Mouse (Mus musculus) lung, embryonic 14.5 days (tissue): ENCODE results near the gene Slc25a47. TPM values are rescaled to one million over a fixed set of nuclear protein-coding genes. Genes with fewer than 3 reads are reported as not detected.

Source experiments
- ATAC-seq: fragments of 200-750 bp; cut with Nextera tagmentation; 2 replicates; pipeline ENCODE4 v1.8.0; 2017; ENCODE audit warnings: mild to moderate bottlenecking, moderate TSS enrichment, moderate library complexity; ENCODE audit not compliant: insufficient read depth
- DNase-seq: peaks from one replicate; pipeline ENCODE4 v3.0.0-alpha.2; 2015
- H3K27ac ChIP-seq: fragments of 300-500 bp; sonication (generic); 2 replicates; pipeline ENCODE4 v1.5.1; 2014; ENCODE audit warnings: low read depth, mild to moderate bottlenecking, moderate library complexity
- H3K27me3 ChIP-seq: fragments of 300-500 bp; sonication (generic); 2 replicates; pipeline ENCODE4 v1.6.1; 2014; ENCODE audit warnings: low read length, control low read depth; ENCODE audit not compliant: insufficient read depth
- H3K36me3 ChIP-seq: fragments of 300-500 bp; sonication (generic); 2 replicates; pipeline ENCODE4 v1.6.1; 2014; ENCODE audit warnings: control low read depth; ENCODE audit not compliant: insufficient read depth
- H3K4me1 ChIP-seq: fragments of 300-500 bp; sonication (generic); 2 replicates; pipeline ENCODE4 v1.6.1; 2014; ENCODE audit warnings: antibody characterized with exemption, control low read depth; ENCODE audit not compliant: insufficient read depth
- H3K4me2 ChIP-seq: fragments of 300-500 bp; sonication (generic); 2 replicates; pipeline ENCODE4 v1.6.1; 2014; ENCODE audit warnings: mild to moderate bottlenecking
- H3K4me3 ChIP-seq: fragments of 300-500 bp; sonication (generic); 2 replicates; pipeline ENCODE4 v1.5.1; 2014; ENCODE audit warnings: low read depth, low read length
- H3K9ac ChIP-seq: fragments of 300-500 bp; sonication (generic); 2 replicates; pipeline ENCODE4 v1.6.1; 2014
- H3K9me3 ChIP-seq: fragments of 300-500 bp; sonication (generic); 2 replicates; pipeline ENCODE4 v1.6.1; 2016; ENCODE audit warnings: low read depth, low read length, control low read depth
- CTCF ChIP-seq: IDR thresholded peaks from 2 replicates; pipeline ENCODE4 v1.5.1; 2016; ENCODE audit warnings: antibody characterized with exemption, low read depth
- WGBS: fragments of 180-500 bp; shearing (Covaris S2); extraction: QIAGEN DNeasy Blood & Tissue Kit; methylation state at CpG from one replicate; pipeline ENCODE4 v1.1.7; 2014; 5-methylcytosine and 5-hydroxymethylcytosine counted together
- polyA plus RNA-seq: library from polyadenylated mRNA; unstranded; fragments of >200 nt; fragmentation: Nextera tagmentation; extraction: Ambion mirVana; gene quantifications from 2 replicates; pipeline ENCODE4 v1.2.1, GENCODE M21; 2014

The Slc25a47 gene
- polyA plus RNA-seq, 1 experiment from 2014 or later, result 11.9 TPM

- Histone ChIP-seq H3K9ac (peak overlapping the region; percentile 18; the same call in 1 of the 2 replicates), H3K36me3 (peaks cover 29% of the 10 kb centered on the region), H3K4me2 (no peak overlapping the region), H3K4me1 (no peaks in the 10 kb centered on the region), H3K9me3 (no peaks in the 10 kb centered on the region), H3K4me3 (no peak overlapping the region), H3K27ac (peak overlapping the region; percentile 11; the same call in 1 of the 2 replicates), H3K27me3 (no peaks in the 10 kb centered on the region)
- ATAC-seq (peak; percentile 64; the same call in 1 of the 2 replicates), DNase-seq (peak; percentile 62)
- WGBS, result 51% methylated on average over 7 of the region's 7 CpGs
- no peak for TF ChIP-seq CTCF
Observed at GRCm38 (mm10) chr12:108857589-108858184, 21.8 kb downstream of the Slc25a47 start.

DNA sequence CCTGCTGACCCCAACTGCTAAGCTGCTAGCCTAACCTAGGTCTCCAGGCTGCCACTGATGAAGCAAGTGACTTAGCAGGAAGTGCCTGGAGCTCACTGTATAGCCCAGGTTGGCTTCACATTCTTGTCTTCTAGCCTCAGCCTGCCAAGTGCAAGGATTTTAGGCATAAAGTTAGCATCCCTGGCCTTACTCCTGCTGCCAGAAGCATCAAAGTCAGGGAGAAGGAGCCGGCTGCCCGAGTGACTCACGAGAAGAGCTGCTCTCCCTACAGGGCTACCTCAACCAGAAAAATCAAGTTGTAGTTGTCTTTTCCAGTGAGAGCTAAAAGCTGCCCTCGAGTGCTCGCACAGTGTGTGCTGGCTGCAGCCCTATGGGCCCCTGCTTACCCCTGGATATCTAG lies 22.6 kb downstream of the Slc25a47 start:
- peaks cover 37% of the 10 kb centered on the region for H3K36me3 ChIP-seq
- H3K9me3 ChIP-seq, result no peaks in the 10 kb centered on the region
- TF ChIP-seq CTCF, result no peak
- WGBS, result 78% methylated on average over 5 of the region's 5 CpGs
- ATAC-seq (no peak), DNase-seq (no peak)
- no peak overlapping the region for H3K9ac ChIP-seq
- no peak overlapping the region for H3K4me3 ChIP-seq
- no peaks in the 10 kb centered on the region for H3K4me1 ChIP-seq
- H3K4me2 ChIP-seq, result no peak overlapping the region
- H3K27ac ChIP-seq, result no peak overlapping the region
- no peaks in the 10 kb centered on the region for H3K27me3 ChIP-seq

GRCm38 (mm10) chr12:108865007-108865494 lies 29.2 kb downstream of the Slc25a47 start:
- Histone ChIP-seq H3K4me1 (no peaks in the 10 kb centered on the region), H3K36me3 (peaks cover 93% of the 10 kb centered on the region), H3K27me3 (no peaks in the 10 kb centered on the region), H3K27ac (no peak overlapping the region), H3K4me3 (no peak overlapping the region), H3K9me3 (no peaks in the 10 kb centered on the region), H3K4me2 (no peak overlapping the region), H3K9ac (no peak overlapping the region)
- DNase-seq (no peak), ATAC-seq (no peak)
- 63% methylated on average over 6 of the region's 6 CpGs for WGBS
- no peak for TF ChIP-seq CTCF

DNA sequence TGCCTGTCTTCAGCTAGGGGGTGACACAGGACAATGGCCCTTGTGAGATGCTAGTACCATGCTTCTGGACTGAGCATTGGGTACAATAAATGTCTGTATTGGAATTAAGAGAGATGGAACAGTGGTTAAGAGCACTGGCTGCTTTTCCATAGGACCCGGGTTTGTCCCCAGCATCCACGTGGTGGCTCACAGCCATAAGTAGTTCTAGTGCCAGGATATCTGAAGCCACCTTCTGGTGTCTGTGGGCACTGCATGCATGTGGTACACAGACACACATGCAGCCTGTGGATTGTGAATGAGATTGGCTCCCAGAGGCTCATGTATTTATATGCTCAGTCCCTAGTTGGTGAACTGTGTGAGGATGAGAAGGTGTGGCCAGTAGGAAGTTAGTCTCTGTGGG lies 33.7 kb downstream of the Slc25a47 start:
- no peaks in the 10 kb centered on the region for H3K4me1 ChIP-seq
- no peak overlapping the region for H3K4me2 ChIP-seq
- TF ChIP-seq CTCF, result peak; percentile 49
- H3K4me3 ChIP-seq, result no peak overlapping the region
- H3K9me3 ChIP-seq, result no peaks in the 10 kb centered on the region
- ATAC-seq, result no peak
- H3K27me3 ChIP-seq, result no peaks in the 10 kb centered on the region
- DNase-seq, result peak; percentile 53
- no peak overlapping the region for H3K27ac ChIP-seq
- peaks cover 81% of the 10 kb centered on the region for H3K36me3 ChIP-seq
- WGBS, result 84% methylated on average over 2 of the region's 2 CpGs
- no peak overlapping the region for H3K9ac ChIP-seq

- H3K27me3 ChIP-seq, result no peaks in the 10 kb centered on the region
- no peak for ATAC-seq
- H3K9ac ChIP-seq, result no peak overlapping the region
- peaks cover 64% of the 10 kb centered on the region for H3K36me3 ChIP-seq
- H3K27ac ChIP-seq, result no peak overlapping the region
- no peak for DNase-seq
- TF ChIP-seq CTCF, result no peak
- H3K9me3 ChIP-seq, result no peaks in the 10 kb centered on the region
- 68% methylated on average over 5 of the region's 5 CpGs for WGBS
- no peak overlapping the region for H3K4me2 ChIP-seq
- no peaks in the 10 kb centered on the region for H3K4me1 ChIP-seq
- no peak overlapping the region for H3K4me3 ChIP-seq
Observed at GRCm38 (mm10) chr12:108873122-108873521, 37.3 kb downstream of the Slc25a47 start.

GRCm38 (mm10) chr12:108879138-108879537 lies 43.3 kb downstream of the Slc25a47 start:
- H3K4me2 ChIP-seq, result no peak overlapping the region
- TF ChIP-seq CTCF, result no peak
- peaks cover 72% of the 10 kb centered on the region for H3K36me3 ChIP-seq
- ATAC-seq (no peak), DNase-seq (no peak)
- H3K4me1 ChIP-seq, result no peaks in the 10 kb centered on the region
- no peak overlapping the region for H3K27ac ChIP-seq
- H3K27me3 ChIP-seq, result no peaks in the 10 kb centered on the region
- no peak overlapping the region for H3K9ac ChIP-seq
- H3K4me3 ChIP-seq, result no peak overlapping the region
- H3K9me3 ChIP-seq, result no peaks in the 10 kb centered on the region
- 85% methylated on average over 4 of the region's 4 CpGs for WGBS

DNA sequence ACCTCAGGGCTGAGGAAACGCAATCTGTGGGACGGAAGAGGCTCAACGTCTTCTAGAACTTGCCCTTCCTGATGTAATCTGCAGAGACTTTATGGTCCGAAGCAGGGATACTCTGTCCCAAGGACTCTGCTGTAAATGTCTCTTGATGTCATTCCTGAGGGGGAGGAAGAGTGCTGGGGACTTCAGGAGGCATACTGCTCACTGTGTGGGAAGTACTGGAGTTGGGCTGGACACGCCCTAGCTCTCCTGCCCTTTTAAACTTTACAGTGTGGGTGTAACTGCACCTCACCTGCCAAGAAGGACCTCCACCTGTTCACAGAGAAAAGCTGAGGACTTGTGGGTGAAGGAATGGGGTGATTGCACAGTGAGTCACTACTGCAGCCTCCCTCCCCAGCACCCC lies 44.8 kb downstream of the Slc25a47 start:
- DNase-seq (no peak), ATAC-seq (no peak)
- Histone ChIP-seq H3K4me2 (no peak overlapping the region), H3K9me3 (no peaks in the 10 kb centered on the region), H3K4me3 (no peak overlapping the region), H3K9ac (no peak overlapping the region), H3K36me3 (peaks cover 71% of the 10 kb centered on the region), H3K27ac (no peak overlapping the region), H3K4me1 (no peaks in the 10 kb centered on the region), H3K27me3 (no peaks in the 10 kb centered on the region)
- TF ChIP-seq CTCF, result no peak
- 96% methylated on average over 5 of the region's 5 CpGs for WGBS
